Mouse (Mus musculus): Measurements from ENCODE around the gene Gm10912. TPM values are rescaled to one million over a fixed set of nuclear protein-coding genes. Genes with fewer than 3 reads are reported as not detected.
"Not testable (repeated sequence)": the region's sequence is repeated elsewhere in the genome, so short reads cannot be mapped to it uniquely, and the experiment has no call there.

Gm10912 gene
- polyA plus RNA-seq, 1 experiment from 2014 or later: not detected

GRCm38 (mm10) chr2:104041632-104042031 is 24.0 kb upstream of the Gm10912 start:
- no peak overlapping the region for H3K9ac ChIP-seq
- no peak overlapping the region for H3K4me3 ChIP-seq (replicated peaks)
- H3K4me1 ChIP-seq: 0 out of 2 replicates have a peak, but pooled peaks cover 4% of the 10 kb centered on the region
- H3K27ac ChIP-seq: no peak overlapping the region
- H3K9me3 ChIP-seq (replicated peaks): no peaks in the 10 kb centered on the region
- H3K27me3 ChIP-seq: no peaks in the 10 kb centered on the region
- H3K36me3 ChIP-seq: peaks cover 53% of the 10 kb centered on the region
- WGBS: 56% methylated on average over 5 of the region's 5 CpGs
- ATAC-seq (replicated peaks; ENCODE audit: low FRiP score): no peak
- no peak overlapping the region for H3K4me2 ChIP-seq

- no peak overlapping the region for H3K27ac ChIP-seq
- H3K9ac ChIP-seq: no peak overlapping the region
- H3K36me3 ChIP-seq: peaks cover 47% of the 10 kb centered on the region
- no peak for ATAC-seq (replicated peaks; ENCODE audit: low FRiP score)
- 0 out of 2 replicates have a peak, but pooled peaks cover 4% of the 10 kb centered on the region for H3K4me1 ChIP-seq
- no peak overlapping the region for H3K4me3 ChIP-seq (replicated peaks)
- 93% methylated on average over 15 of the region's 15 CpGs for WGBS
- no peak overlapping the region for H3K4me2 ChIP-seq
- no peaks in the 10 kb centered on the region for H3K27me3 ChIP-seq
- no peaks in the 10 kb centered on the region for H3K9me3 ChIP-seq (replicated peaks)
Observed at GRCm38 (mm10) chr2:104042766-104043165, 22.9 kb upstream of the Gm10912 start.

GRCm38 (mm10) chr2:104043624-104044478 is 21.8 kb upstream of the Gm10912 start:
- no peak for ATAC-seq (replicated peaks; ENCODE audit: low FRiP score)
- no peak overlapping the region for H3K4me2 ChIP-seq
- H3K9ac ChIP-seq: no peak overlapping the region
- 0 out of 2 replicates have a peak, but pooled peaks cover 4% of the 10 kb centered on the region for H3K4me1 ChIP-seq
- 0 out of 2 replicates have a peak overlapping the region, but pooled peaks have one; percentile 13 for H3K27ac ChIP-seq
- H3K4me3 ChIP-seq (replicated peaks): no peak overlapping the region
- WGBS: 33% methylated on average over 5 of the region's 5 CpGs
- no peaks in the 10 kb centered on the region for H3K9me3 ChIP-seq (replicated peaks)
- H3K36me3 ChIP-seq: peaks cover 48% of the 10 kb centered on the region
- H3K27me3 ChIP-seq: no peaks in the 10 kb centered on the region

- no peak for ATAC-seq (replicated peaks; ENCODE audit: low FRiP score)
- Histone ChIP-seq H3K27ac (0 out of 2 replicates have a peak overlapping the region, but pooled peaks have one; percentile 13), H3K36me3 (peaks cover 47% of the 10 kb centered on the region), H3K4me1 (0 out of 2 replicates have a peak, but pooled peaks cover 4% of the 10 kb centered on the region), H3K9me3 (replicated peaks) (no peaks in the 10 kb centered on the region), H3K4me2 (no peak overlapping the region), H3K4me3 (replicated peaks) (no peak overlapping the region), H3K27me3 (no peaks in the 10 kb centered on the region), H3K9ac (no peak overlapping the region)
- WGBS: 64% methylated on average over 1 of the region's 1 CpGs
Observed at GRCm38 (mm10) chr2:104044479-104045080, 21.0 kb upstream of the Gm10912 start.

- Histone ChIP-seq H3K36me3 (peaks cover 53% of the 10 kb centered on the region), H3K9me3 (replicated peaks) (no peaks in the 10 kb centered on the region), H3K4me1 (no peaks in the 10 kb centered on the region), H3K9ac (no peak overlapping the region), H3K4me2 (no peak overlapping the region), H3K4me3 (replicated peaks) (no peak overlapping the region), H3K27ac (no peak overlapping the region), H3K27me3 (no peaks in the 10 kb centered on the region)
- WGBS: 92% methylated on average over 1 of the region's 1 CpGs
- ATAC-seq (replicated peaks; ENCODE audit: low FRiP score): no peak
Observed at GRCm38 (mm10) chr2:104058381-104058780, 7.2 kb upstream of the Gm10912 start.

- 88% methylated on average over 4 of the region's 4 CpGs for WGBS
- Histone ChIP-seq H3K4me1 (no peaks in the 10 kb centered on the region), H3K27me3 (no peaks in the 10 kb centered on the region), H3K9me3 (replicated peaks) (no peaks in the 10 kb centered on the region), H3K36me3 (peaks cover 47% of the 10 kb centered on the region), H3K9ac (no peak overlapping the region), H3K4me3 (replicated peaks) (no peak overlapping the region), H3K4me2 (no peak overlapping the region), H3K27ac (no peak overlapping the region)
- no peak for ATAC-seq (replicated peaks; ENCODE audit: low FRiP score)
Observed at GRCm38 (mm10) chr2:104058954-104059353, 6.7 kb upstream of the Gm10912 start.

- 65% methylated on average over 10 of the region's 10 CpGs for WGBS
- H3K36me3 ChIP-seq: peaks cover 39% of the 10 kb centered on the region
- H3K4me1 ChIP-seq: no peaks in the 10 kb centered on the region
- H3K27ac ChIP-seq: no peak overlapping the region
- H3K27me3 ChIP-seq: no peaks in the 10 kb centered on the region
- H3K4me3 ChIP-seq (replicated peaks): no peak overlapping the region
- H3K4me2 ChIP-seq: no peak overlapping the region
- no peaks in the 10 kb centered on the region for H3K9me3 ChIP-seq (replicated peaks)
- no peak overlapping the region for H3K9ac ChIP-seq
- ATAC-seq (replicated peaks; ENCODE audit: low FRiP score): no peak
Observed at GRCm38 (mm10) chr2:104059786-104060185, 5.8 kb upstream of the Gm10912 start.

- Histone ChIP-seq H3K9me3 (replicated peaks) (no peaks in the 10 kb centered on the region), H3K27me3 (no peaks in the 10 kb centered on the region), H3K27ac (no peak overlapping the region), H3K4me3 (replicated peaks) (no peak overlapping the region), H3K4me2 (no peak overlapping the region), H3K4me1 (no peaks in the 10 kb centered on the region), H3K9ac (no peak overlapping the region), H3K36me3 (peaks cover 31% of the 10 kb centered on the region)
- 96% methylated on average over 6 of the region's 6 CpGs for WGBS
- no peak for ATAC-seq (replicated peaks; ENCODE audit: low FRiP score)
Observed at GRCm38 (mm10) chr2:104060996-104061395, 4.6 kb upstream of the Gm10912 start.

- ATAC-seq (replicated peaks; ENCODE audit: low FRiP score): no peak
- no peak overlapping the region for H3K4me2 ChIP-seq
- no peaks in the 10 kb centered on the region for H3K9me3 ChIP-seq (replicated peaks)
- peaks cover 31% of the 10 kb centered on the region for H3K36me3 ChIP-seq
- no peak overlapping the region for H3K27ac ChIP-seq
- no peaks in the 10 kb centered on the region for H3K4me1 ChIP-seq
- H3K27me3 ChIP-seq: no peaks in the 10 kb centered on the region
- H3K4me3 ChIP-seq (replicated peaks): no peak overlapping the region
- H3K9ac ChIP-seq: no peak overlapping the region
Observed at GRCm38 (mm10) chr2:104062665-104063064, 3.0 kb upstream of the Gm10912 start.

GRCm38 (mm10) chr2:104064152-104064551 is 1.5 kb upstream of the Gm10912 start:
- 79% methylated on average over 2 of the region's 2 CpGs for WGBS
- peaks cover 20% of the 10 kb centered on the region for H3K36me3 ChIP-seq

GRCm38 (mm10) chr2:104068450-104068849 is 2.8 kb downstream of the Gm10912 start, which contains the start of gene Gm10799:
Gm10799 (minus strand) TSS chr2:104068550.
- not testable (repeated sequence) for H3K9ac ChIP-seq; H3K9me3 ChIP-seq (replicated peaks); ATAC-seq (replicated peaks; ENCODE audit: low FRiP score); H3K27ac ChIP-seq; H3K27me3 ChIP-seq; H3K36me3 ChIP-seq; H3K4me3 ChIP-seq (replicated peaks); H3K4me1 ChIP-seq
- H3K4me2 ChIP-seq: peak within 1 kb of the TSS; percentile 69; the same call in 1 of the 2 replicates
- 82% methylated on average over 7 of the region's 7 CpGs for WGBS

More at GRCm38 (mm10) chr2:104064152-104064551, 1.5 kb upstream of the Gm10912 start:
- H3K27me3 ChIP-seq: no peaks in the 10 kb centered on the region
- no peak overlapping the region for H3K4me3 ChIP-seq (replicated peaks)
- ATAC-seq (replicated peaks; ENCODE audit: low FRiP score): no peak
- no peak overlapping the region for H3K4me2 ChIP-seq
- H3K4me1 ChIP-seq: no peaks in the 10 kb centered on the region
- H3K27ac ChIP-seq: no peak overlapping the region
- H3K9ac ChIP-seq: no peak overlapping the region
- no peaks in the 10 kb centered on the region for H3K9me3 ChIP-seq (replicated peaks)

GRCm38 (mm10) chr2:104069704-104070185 is 4.1 kb downstream of the Gm10912 start, which contains the start of gene Cd59b:
Cd59b (plus strand) TSS chr2:104069849.
- ATAC-seq (replicated peaks; ENCODE audit: low FRiP score): peak; percentile 97
- Histone ChIP-seq H3K9me3 (replicated peaks) (no peaks in the 10 kb centered on the region), H3K9ac (peak within 1 kb of the TSS; percentile 38; the same call in 1 of the 2 replicates), H3K36me3 (no peaks in the 10 kb centered on the region), H3K27ac (peak within 1 kb of the TSS; percentile 82), H3K4me1 (peaks cover 8% of the 10 kb centered on the region), H3K4me2 (peak within 1 kb of the TSS; percentile 69), H3K27me3 (no peaks in the 10 kb centered on the region), H3K4me3 (replicated peaks) (peak within 1 kb of the TSS; percentile 50)
- 5% methylated on average over 13 of the region's 13 CpGs for WGBS

Data from kidney, embryonic 15.5 days (tissue).